Mouse (Mus musculus) liver, adult 2 months (tissue): ENCODE measurements around the gene Myo16. TPM values are rescaled to one million over a fixed set of nuclear protein-coding genes. Genes with fewer than 3 reads are reported as not detected.

ENCODE experiments used
- DNase-seq: peaks from one replicate; pipeline ENCODE4 v3.0.0-alpha.2; 2011; ENCODE audit warnings: low read depth, low spot score; ENCODE audit errors: extremely low read depth
- H3K27ac ChIP-seq: fragments of 200-500 bp; replicated peaks from 2 replicates; pipeline ENCODE4 v1.5.1; 2012; ENCODE audit warnings: low read depth, mild to moderate bottlenecking, control low read depth, inconsistent platforms, low read length; ENCODE audit not compliant: insufficient read depth
- H3K27me3 ChIP-seq: fragments of 200-500 bp; 2 replicates; pipeline ENCODE4 v1.6.1; 2012; ENCODE audit warnings: mild to moderate bottlenecking, moderate library complexity, low read length, inconsistent platforms; ENCODE audit not compliant: control insufficient read depth, insufficient read depth
- H3K36me3 ChIP-seq: fragments of 200-500 bp; 2 replicates; pipeline ENCODE4 v1.6.1; 2012; ENCODE audit warnings: low read length, inconsistent platforms; ENCODE audit not compliant: control insufficient read depth, insufficient read depth
- H3K4me1 ChIP-seq: fragments of 200-500 bp; 2 replicates; pipeline ENCODE4 v1.6.1; 2011; ENCODE audit warnings: low read length; ENCODE audit not compliant: control insufficient read depth, insufficient read depth
- H3K4me3 ChIP-seq: fragments of 200-500 bp; 2 replicates; pipeline ENCODE4 v1.5.1; 2011; ENCODE audit warnings: low read depth, mild to moderate bottlenecking, control low read depth, low read length, moderate library complexity; ENCODE audit not compliant: insufficient read depth
- H3K79me2 ChIP-seq: fragments of 200-500 bp; 2 replicates; pipeline ENCODE4 v1.6.1; 2012; ENCODE audit warnings: inconsistent platforms, mild to moderate bottlenecking, low read length, moderate library complexity; ENCODE audit not compliant: control insufficient read depth, insufficient read depth
- H3K9ac ChIP-seq: fragments of 200-500 bp; 2 replicates; pipeline ENCODE4 v1.6.1; 2012; ENCODE audit warnings: low read depth, mild to moderate bottlenecking, control low read depth, inconsistent platforms, low read length
- CTCF ChIP-seq: fragments of 200-500 bp; IDR thresholded peaks from 2 replicates; pipeline ENCODE4 v1.5.1; 2011; ENCODE audit warnings: low read depth, low read length, control low read depth
- POLR2A ChIP-seq: fragments of 200-500 bp; IDR thresholded peaks from 2 replicates; pipeline ENCODE4 v1.6.1; 2011; ENCODE audit warnings: low read length, control low read depth; ENCODE audit not compliant: insufficient read depth; ENCODE audit errors: extremely low read depth
- WGBS: fragments of 180-500 bp; shearing (Covaris S2); methylation state at CpG from one replicate; pipeline ENCODE4 v1.1.7; 2018; 5-methylcytosine and 5-hydroxymethylcytosine counted together
- polyA plus RNA-seq: library from polyadenylated mRNA; depleted of rRNA; stranded (reverse); fragments of >200 nt; gene quantifications from 2 replicates; pipeline ENCODE4 v1.2.3, GENCODE M21; 2012
- total RNA-seq: library from RNA; depleted of rRNA; stranded (reverse); fragments of >200 nt; gene quantifications from 2 replicates; pipeline ENCODE4 v1.2.3, GENCODE M21; 2014

Myo16 gene
- total and polyA plus RNA-seq, 2 experiments, result not detected

DNA sequence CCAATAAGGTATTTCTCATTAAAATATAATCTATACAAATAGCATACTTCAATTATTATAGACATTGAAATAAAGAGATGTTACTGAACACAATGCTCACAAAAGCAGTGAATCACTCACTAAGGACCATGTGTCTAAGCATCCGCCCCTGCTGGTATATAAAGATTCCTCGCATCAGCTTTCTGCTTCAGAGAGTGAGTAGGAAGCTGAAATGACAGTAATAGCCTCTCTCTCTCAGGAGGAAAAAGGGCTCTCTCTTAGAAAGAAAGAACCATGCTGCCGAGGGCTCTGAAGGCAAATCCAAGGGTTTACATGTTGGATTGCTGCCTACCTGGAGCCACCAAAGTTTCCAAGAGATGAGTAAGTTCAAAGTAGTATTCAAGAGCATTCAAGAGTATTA, 392.2 kb downstream of the Myo16 start:
- Histone ChIP-seq H3K27ac (no peak overlapping the region), H3K79me2 (no peaks in the 10 kb centered on the region), H3K36me3 (no peaks in the 10 kb centered on the region), H3K4me1 (no peaks in the 10 kb centered on the region), H3K4me3 (no peak overlapping the region), H3K27me3 (no peaks in the 10 kb centered on the region; the same call in 1 of the 2 replicates), H3K9ac (no peak overlapping the region)
- 93% methylated on average over 3 of the region's 3 CpGs for WGBS
- DNase-seq, result no peak
- TF ChIP-seq CTCF (no peak), POLR2A (no peak)

DNA sequence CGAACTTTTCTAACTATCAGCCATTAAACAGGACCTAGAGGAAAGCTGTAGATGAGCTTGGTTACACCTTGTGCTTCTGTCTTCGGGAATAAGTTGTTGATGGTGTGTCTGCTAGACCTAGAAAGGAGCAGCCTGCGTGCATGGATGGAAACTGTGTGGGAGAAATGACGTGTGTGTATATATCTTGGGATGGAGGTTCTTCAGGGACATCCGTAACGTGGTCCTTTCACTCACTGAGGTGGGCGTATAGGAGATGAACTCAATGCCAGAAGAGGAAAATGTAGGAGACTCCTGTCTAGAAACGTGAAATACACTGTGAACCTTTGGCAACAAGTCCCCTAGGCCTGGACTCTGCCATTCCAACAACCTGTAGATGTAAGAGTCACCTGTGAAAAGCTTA, 392.8 kb downstream of the Myo16 start:
- WGBS, result 82% methylated on average over 8 of the region's 8 CpGs
- Histone ChIP-seq H3K79me2 (no peaks in the 10 kb centered on the region), H3K4me3 (no peak overlapping the region), H3K27ac (no peak overlapping the region), H3K9ac (no peak overlapping the region), H3K27me3 (no peaks in the 10 kb centered on the region; the same call in 1 of the 2 replicates), H3K36me3 (no peaks in the 10 kb centered on the region), H3K4me1 (no peaks in the 10 kb centered on the region)
- TF ChIP-seq CTCF (no peak), POLR2A (no peak)
- DNase-seq, result no peak

DNA sequence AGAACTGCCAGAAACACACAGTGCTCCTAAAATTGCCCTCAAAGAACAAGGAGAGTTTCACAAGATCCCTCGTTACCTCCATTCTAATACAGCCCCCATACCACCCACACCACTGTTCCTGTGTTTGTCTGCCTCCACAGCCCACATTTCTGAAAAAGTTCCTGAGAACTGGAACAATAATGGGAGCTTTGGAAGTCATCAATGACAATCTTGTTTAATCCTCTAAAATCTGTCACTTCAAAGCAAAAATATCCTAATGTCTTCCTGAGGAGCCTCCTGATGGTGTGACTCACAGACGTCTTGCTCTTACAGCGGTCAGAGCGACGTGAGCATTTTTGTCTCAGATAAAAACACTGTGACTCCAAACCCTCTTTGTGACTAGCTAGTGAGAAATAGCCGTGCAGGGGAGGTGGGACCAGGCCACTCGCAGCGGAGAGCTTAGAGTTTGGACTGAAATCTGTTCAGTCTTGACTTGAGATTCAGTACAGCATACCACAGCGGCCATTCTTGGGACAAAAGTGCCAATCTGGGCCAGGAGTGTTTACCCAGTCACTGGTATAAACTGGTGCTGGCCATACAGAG, 394.4 kb downstream of the Myo16 start:
- H3K36me3 ChIP-seq, result no peaks in the 10 kb centered on the region
- H3K4me3 ChIP-seq, result no peak overlapping the region
- H3K27me3 ChIP-seq, result no peaks in the 10 kb centered on the region; the same call in 1 of the 2 replicates
- 80% methylated on average over 9 of the region's 9 CpGs for WGBS
- no peak overlapping the region for H3K27ac ChIP-seq
- H3K79me2 ChIP-seq, result no peaks in the 10 kb centered on the region
- H3K9ac ChIP-seq, result no peak overlapping the region
- TF ChIP-seq CTCF, result no peak
- TF ChIP-seq POLR2A, result no peak
- H3K4me1 ChIP-seq, result no peaks in the 10 kb centered on the region
- no peak for DNase-seq

DNA sequence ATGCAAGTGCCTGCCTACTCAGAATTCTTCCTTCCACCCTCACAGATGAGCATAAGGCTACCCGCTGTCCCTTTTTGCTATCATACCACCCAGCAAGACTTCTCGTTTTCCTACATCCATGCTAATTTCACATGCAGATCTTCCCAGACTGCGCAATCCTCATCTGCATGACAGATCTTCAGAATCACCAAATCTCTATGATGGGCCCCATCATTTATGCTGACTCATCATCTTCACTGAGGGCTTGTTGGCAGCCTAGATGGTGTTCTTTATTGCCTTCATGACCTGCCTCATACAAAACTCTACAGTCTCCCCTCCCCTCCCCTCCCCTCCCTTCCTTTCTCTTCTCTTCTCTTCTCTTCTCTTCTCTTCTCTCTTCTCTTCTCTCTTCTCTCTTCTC, 395.7 kb downstream of the Myo16 start:
- Histone ChIP-seq H3K27ac (no peak overlapping the region), H3K9ac (no peak overlapping the region), H3K27me3 (no peaks in the 10 kb centered on the region; the same call in 1 of the 2 replicates), H3K79me2 (no peaks in the 10 kb centered on the region), H3K4me3 (no peak overlapping the region), H3K4me1 (no peaks in the 10 kb centered on the region), H3K36me3 (no peaks in the 10 kb centered on the region)
- 91% methylated on average over 3 of the region's 3 CpGs for WGBS
- TF ChIP-seq POLR2A, result no peak
- TF ChIP-seq CTCF, result no peak
- no peak for DNase-seq

DNA sequence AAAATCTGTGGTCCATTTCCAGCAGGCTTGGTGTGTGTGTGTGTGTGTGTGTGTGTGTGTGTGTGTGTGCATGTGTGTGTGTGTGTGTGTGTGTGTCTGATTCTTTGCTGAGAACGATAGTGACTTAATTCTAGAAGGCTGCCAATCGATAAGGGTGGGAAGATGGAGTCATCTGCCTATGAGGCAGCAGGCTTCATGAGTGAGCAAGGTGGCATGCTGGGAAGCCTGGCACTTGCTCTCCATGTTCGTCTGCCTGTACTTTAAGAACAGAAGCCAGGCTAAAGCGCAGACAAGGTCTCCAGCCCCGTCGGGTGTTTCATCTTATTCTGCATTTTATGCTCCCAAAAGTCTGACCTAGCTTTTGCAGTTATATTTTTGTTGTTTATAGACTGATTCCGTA, 404.2 kb downstream of the Myo16 start:
- DNase-seq, result no peak
- Histone ChIP-seq H3K4me3 (no peak overlapping the region), H3K27ac (no peak overlapping the region), H3K9ac (no peak overlapping the region), H3K27me3 (0 out of 2 replicates have a peak, but pooled peaks cover under 1% of the 10 kb centered on the region), H3K4me1 (no peaks in the 10 kb centered on the region), H3K36me3 (no peaks in the 10 kb centered on the region), H3K79me2 (no peaks in the 10 kb centered on the region)
- WGBS, result 74% methylated on average over 7 of the region's 7 CpGs
- TF ChIP-seq CTCF, result no peak

DNA sequence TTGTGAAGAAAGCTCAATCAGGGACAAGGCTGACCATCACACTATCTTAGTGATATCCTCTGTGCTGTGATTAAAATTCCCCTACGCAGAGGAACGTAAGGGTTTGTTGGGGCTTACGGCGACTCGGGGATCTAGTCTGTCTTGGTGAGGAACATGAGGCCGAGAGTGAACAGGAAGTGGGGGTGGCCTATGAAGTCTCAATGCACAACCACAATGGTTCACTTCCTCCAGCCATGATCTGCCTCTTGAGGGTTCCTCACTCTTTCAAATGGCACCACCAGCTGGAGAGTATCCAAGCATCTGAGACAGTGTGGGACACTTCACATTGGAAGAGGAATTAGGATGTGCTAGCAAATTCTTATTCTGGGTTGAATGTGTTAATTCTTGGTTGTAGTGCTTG, 405.8 kb downstream of the Myo16 start:
- Histone ChIP-seq H3K4me1 (no peaks in the 10 kb centered on the region), H3K36me3 (no peaks in the 10 kb centered on the region), H3K79me2 (no peaks in the 10 kb centered on the region), H3K4me3 (no peak overlapping the region), H3K27ac (no peak overlapping the region), H3K27me3 (peaks cover 3% of the 10 kb centered on the region; the same call in 1 of the 2 replicates), H3K9ac (no peak overlapping the region)
- TF ChIP-seq POLR2A, result no peak
- TF ChIP-seq CTCF, result no peak
- 79% methylated on average over 6 of the region's 6 CpGs for WGBS
- no peak for DNase-seq
